Mouse (Mus musculus): ENCODE data around the gene Mast4.

Gene Mast4

GRCm38 (mm10) chr13:103315113-103315708, 19.1 kb downstream of the Mast4 start:
- no peak for DNase-seq (ENCODE audit: low spot score)

DNA sequence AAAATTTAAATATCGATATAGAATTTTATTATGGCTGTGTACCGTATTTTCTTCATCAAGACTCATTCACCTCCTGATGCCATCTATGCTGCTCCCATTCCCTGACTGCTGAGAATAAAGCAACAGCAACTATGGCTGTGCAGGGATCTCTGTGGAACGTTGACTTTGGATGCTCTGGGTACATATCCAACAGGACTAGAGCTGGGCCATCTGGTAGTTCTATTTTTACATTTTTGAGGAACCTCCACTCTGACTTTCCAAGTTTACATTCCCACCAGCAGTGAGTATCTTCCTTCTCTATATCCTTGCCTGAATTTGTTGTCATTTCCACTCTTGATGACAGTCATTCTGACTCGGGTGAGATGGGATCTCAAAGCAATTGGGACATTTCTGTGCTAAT, 26.0 kb downstream of the Mast4 start:
- DNase-seq (ENCODE audit: low spot score), result no peak

DNA sequence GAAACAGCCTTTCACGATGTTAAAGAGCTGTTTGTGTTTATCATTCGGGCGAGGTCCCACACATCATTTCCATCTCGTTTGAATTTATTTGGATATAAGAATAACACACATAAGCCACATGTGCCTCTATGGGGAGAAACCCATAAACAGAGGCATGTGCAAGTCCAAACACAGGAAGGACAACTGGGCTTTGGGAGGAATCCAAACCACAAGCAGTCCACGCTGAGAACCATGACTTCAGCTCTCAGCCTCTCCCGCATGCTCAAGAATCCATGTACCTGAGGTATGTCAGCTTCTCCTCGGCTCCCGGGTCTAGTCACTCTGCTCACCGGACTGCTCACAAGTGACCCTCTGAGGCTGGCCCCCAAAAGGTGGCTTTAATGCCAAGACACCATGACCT, 30.5 kb downstream of the Mast4 start:
- no peak for DNase-seq (ENCODE audit: low spot score)

DNA sequence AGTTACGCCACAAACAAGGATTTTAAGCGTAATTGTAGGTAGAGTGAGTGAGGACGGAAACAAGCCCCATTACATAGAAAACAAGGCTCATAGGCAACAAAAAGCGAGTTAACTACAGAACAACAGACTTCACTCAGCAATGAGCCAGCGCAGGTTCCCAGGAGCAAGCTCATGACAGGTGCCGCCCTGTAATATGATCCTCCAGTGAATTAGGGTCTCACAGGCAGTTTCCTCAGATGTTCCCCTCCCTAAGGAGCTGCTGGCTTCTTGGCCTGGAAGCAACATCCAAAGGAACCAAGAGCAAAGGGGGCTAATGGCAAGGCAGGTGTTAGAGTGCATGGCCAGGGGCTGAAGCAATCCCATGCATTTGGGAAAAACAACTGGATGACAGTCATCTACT, 31.8 kb downstream of the Mast4 start:
- DNase-seq (ENCODE audit: low spot score), result no peak

DNA sequence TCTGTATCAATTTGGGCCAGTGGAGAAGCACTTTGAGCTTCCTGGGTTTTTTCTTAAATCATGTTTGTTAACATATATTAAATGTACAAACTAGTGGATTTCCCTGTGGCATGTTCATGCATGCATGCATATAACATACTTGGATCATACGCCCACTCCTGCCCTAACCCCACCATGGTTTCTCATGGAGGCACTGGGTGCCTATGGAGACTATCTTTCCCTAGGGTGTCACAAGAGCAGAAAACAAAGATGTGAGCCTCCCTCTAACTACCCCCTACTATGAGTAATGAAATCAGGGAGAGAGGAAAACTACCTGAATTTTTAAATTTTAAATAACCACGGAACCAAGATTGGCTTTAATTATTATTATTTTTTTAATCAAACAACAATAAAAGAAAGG, 32.2 kb downstream of the Mast4 start:
- no peak for DNase-seq (ENCODE audit: low spot score)

GRCm38 (mm10) chr13:103294424-103294823, 39.9 kb downstream of the Mast4 start:
- no peak for DNase-seq (ENCODE audit: low spot score)

GRCm38 (mm10) chr13:103293121-103293520, 41.2 kb downstream of the Mast4 start:
- no peak for DNase-seq (ENCODE audit: low spot score)

DNA sequence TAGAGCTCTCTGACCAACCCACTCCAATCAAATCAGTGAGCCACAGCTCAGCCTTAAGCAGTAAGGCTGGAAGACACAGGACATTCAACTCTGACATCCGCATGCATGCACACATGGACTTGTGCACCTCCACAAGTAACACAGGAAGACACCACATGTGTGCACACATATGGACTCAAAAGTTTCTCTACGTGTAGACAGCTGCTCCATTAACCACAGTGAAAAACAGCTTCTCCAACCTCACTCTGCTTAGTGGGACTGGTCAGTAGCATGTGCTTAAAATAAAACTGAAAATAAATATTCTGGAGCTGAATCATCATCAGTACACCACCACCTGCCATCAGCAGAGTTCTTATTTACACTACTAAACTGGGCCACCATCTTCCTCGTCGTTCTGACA, 43.2 kb downstream of the Mast4 start:
- DNase-seq (ENCODE audit: low spot score), result no peak

DNA sequence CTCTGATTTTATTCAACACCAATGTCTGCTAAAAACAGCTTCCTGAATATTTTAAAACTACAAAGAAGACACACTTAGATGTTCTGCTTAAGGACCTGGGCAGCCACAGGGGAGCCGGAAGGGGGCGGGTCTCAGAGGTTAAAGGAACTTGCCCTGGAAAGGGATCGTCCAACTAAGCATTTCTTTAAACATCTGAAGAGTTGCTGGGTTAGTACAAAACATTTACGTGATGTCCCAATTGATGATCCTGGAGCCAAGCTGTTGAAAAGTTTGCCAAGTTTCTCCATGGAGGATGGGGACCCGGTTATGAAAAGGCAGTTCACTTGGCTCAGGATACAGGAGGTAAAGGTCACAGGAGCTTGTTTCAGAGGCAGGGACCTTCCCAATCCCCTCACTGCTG, 48.5 kb downstream of the Mast4 start:
- DNase-seq (ENCODE audit: low spot score), result no peak

DNA sequence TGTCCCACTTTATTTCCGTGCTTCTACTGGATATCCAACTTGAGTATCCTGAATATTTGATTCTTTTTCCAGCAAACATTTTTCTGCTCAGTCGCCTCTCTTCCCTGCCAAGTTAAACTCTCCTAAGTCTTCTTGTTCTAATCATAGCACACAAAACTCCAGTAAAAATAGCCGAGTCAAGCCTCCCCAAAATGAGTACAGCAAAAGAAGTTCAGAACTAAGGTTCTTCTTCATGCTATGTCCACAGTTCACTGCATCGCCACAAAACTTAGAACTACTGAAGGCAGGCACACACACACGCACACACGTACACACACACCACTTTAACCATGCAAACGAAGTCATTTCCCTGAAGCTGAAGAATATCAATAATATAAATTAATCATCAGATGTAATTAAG, 49.3 kb downstream of the Mast4 start:
- no peak for DNase-seq (ENCODE audit: low spot score)

DNA sequence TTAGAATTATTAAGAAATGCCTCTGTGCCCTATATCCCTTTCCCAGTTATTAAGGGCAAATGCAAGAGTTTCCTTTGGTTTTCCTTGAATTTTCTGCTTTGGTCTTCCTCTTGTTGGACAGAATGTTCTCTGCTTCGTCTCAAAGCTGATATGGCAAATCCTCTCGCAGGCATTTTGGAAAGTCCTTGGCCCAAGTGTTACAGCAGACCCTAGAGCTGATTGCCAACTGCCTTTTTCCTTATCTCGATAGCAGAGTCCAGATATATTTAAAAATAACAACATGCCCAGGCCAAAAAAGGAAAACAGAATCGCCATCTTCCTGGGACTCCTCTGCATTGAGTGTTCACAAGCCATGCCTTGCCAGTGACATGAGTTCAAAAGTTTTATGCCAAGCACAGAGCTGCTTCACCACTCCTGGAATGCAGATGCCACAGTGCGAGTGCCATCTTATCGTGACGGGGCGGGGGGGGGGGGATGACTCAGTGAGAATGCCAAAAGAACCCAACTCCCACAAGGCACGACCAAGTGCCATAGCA, 63.4 kb downstream of the Mast4 start:
- DNase-seq (ENCODE audit: low spot score), result no peak

DNA sequence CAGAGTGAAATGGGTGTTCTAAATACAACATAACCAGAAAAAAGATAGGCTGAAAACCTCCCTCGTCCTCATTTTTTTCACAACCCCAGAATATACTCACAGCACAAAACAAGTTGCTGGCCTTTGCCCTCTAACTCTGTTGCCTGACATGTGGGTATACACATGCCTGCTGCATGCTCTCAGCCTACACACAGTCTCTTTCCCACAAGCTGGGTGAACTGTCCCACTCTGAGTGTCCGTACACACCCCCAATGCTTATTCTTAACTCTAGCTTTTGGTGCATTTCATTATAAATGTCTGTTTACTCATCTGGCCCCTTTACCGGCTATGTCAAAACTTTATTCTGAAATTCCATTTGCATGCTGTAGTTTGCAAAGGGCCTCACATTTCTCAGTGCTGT, 71.6 kb downstream of the Mast4 start:
- no peak for DNase-seq (ENCODE audit: low spot score)

GRCm38 (mm10) chr13:103262061-103262460, 72.2 kb downstream of the Mast4 start:
- DNase-seq (ENCODE audit: low spot score), result no peak

DNA sequence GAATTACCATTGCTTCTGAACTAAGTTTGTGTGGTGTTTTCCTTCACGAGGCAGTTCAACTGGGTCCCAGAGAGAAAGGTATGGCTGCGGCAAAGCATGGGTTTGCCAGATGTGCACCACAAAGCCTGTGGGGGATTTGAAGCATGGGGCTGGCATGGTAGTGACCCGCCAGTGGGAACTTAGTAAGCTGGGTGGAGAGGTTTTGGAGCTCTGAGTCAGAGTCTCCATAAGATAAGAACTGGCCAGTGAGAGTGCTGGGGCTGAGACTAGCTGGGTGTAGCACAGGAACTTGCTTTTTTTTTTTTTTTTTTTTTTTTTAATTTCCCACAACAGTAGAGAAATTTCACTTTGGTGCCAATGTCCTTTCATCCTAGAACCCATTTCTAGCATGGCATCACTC, 73.9 kb downstream of the Mast4 start:
- DNase-seq (ENCODE audit: low spot score), result no peak

DNA sequence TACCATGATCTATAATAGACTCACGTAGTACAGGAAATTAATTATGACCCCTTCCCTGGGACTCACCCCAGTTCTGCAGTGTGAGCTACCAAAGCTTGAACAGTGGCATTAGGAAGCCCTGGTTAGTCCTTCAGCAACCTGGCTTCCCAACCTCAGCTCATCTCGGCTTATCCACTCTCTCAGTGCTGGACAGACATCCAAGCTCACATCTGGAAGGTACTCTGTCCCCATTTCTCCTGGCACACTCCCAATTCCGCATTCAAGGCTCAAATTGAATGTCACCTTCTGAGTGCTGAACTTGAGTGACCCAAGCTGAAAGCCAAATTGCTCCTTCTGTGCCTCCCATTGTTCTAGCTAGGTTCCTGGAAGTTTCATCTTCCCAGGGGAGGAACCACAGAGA, 76.2 kb downstream of the Mast4 start:
- no peak for DNase-seq (ENCODE audit: low spot score)

- DNase-seq (ENCODE audit: low spot score), result no peak
Observed at GRCm38 (mm10) chr13:103254861-103255260, 79.4 kb downstream of the Mast4 start.

DNA sequence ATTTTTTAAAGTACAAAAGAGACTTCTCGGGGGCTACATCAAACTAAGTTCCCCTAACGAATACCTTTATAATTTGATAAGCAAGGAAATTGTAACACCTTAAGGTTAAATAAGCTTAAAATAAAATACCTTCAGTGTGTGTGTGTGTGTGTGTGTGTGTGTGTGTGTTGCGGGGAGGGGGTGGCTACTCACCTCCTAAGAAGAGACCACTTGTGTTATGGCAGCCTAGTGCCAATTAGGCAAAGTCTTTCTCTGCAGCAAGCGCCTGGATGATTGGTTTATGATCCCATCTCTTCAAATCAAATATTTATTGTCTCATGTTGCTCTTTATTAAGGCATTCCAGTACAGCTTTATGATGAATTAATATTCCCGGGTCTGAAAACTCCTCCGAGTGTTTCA, 81.2 kb downstream of the Mast4 start:
- DNase-seq (ENCODE audit: low spot score), result no peak

DNA sequence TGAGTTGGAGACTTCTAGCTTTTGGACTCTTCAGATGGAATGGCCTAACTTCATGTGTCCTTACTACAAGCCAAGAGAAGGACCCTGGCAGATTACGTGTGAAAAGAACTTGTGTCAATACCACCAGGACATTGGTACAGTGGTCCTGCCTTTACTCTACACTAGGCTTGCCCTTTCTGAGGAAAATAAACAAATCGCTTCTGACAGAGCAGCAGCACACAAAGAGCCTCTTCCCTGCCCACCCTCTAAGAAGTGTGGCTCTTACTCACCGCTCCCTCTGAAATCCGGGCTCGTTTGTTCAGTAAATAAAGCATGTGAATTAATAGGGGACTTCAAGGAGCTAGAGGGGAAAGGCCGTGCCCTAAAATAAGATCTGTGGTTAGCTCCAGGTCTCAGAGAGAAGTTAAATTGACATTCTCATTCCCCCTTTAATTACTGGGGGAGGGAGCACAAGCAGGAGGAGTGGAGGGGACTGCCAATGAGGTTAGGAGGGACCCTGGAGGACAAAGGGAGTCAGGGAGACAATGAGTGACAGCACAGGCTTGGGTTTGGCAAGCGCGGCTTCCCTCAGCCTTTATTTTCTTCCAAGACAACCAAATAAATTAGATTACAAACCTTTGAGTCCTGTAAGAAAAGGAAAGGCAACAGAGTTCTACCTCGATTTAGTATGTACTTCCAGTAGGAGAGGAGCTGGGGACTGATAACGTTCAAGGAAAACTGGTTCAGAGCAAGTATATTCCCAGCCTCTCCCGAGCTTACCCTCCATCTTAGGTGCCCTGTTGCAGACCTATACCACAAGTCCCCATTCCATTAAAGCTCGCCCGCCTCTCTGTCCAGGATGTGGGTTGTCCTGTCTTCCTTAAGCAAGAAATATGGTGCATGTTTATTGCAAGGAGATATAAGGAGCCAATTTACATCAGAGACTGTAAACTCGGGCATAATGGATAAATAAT, 85.9 kb downstream of the Mast4 start:
- no peak for DNase-seq (ENCODE audit: low spot score)

DNA sequence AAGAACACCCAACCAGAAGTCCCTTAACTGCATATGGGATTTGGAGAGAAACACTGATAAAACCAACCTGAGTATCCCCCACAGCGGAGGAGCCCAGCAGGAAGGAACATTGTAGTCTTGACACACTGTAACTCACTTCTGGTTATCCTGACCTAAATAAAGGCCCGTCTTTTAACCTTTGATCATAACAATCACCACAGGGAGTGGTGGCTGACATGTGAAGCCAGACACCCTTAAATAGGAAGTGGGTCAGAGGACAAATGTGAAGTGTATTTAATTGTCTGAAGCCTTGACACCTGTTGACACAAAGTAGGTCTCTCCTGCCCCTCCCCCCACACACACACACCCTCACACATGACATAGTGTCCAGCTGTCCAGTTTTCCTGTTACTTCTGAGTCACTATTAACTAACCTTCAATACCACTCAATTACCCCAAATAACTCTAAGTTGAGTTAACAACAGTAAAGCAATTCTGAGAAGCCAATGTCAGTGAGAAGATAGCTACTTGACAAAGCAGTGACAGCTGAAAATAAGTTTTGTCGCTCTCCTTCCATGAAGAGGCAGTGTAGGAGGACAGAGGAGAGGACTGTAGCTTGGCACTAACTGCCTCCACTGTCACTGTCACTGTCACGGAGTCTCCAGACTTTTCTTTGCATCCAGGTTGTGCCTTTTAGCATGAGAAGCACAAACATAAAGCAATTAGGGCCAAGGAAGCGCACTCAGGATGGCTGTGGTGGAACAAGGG, 87.2 kb downstream of the Mast4 start:
- DNase-seq (ENCODE audit: low spot score), result no peak

- DNase-seq (ENCODE audit: low spot score), result no peak
Observed at GRCm38 (mm10) chr13:103245431-103245830, 88.9 kb downstream of the Mast4 start.

DNA sequence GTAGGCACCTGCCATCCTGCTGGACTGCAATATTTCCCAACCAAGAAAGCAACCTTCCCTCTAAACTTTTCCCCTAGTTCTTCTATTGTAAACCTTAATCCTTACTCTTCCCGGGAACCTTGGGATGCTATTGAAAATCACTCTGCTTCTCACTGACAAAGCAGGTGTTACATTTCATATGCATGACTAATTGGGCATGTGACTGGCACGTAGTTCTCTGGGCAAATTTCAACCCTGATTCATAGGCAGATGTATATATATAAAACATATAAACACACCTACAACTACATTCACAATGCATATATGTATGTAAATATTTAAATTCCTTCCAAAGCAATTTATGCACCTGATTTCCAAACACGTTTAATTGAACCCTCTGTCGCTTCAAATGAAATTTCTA, 90.2 kb downstream of the Mast4 start:
- DNase-seq (ENCODE audit: low spot score), result no peak

- DNase-seq (ENCODE audit: low spot score), result no peak
Observed at GRCm38 (mm10) chr13:103241092-103241491, 93.2 kb downstream of the Mast4 start.

DNA sequence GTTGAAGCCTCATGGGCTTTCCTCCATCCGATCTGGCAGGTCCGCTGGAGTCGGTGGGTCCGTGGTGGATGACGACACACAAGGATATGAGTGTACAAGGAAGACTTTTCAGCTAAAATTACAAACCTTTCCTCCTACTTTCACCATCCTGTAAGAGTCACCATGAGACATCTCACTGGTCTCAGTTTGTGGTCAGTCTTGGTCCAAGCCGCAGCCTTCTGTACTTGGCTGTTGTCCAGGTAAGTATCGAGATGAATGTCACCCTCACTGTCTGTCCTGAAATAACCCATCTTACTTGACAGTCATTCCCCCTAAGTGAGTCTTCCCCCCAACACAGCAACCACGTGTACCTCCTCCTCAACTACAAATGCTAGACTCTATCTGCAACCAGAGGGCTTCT, 94.6 kb downstream of the Mast4 start:
- no peak for DNase-seq (ENCODE audit: low spot score)
